Mouse (Mus musculus) fat pad, adult 2 months (tissue): ENCODE results near the gene 1700020L24Rik.

Experiments
- DNase-seq: peaks from one replicate; pipeline ENCODE4 v3.0.0-alpha.2; 2011; ENCODE audit warnings: low read depth, low spot score; ENCODE audit errors: extremely low read depth

1700020L24Rik gene

GRCm38 (mm10) chr11:83437377-83437776, at the start of gene 1700020L24Rik:
Gene 1700020L24Rik (plus strand): TSS chr11:83437677.
- DNase-seq = no peak

GRCm38 (mm10) chr11:83393062-83393461, 44.4 kb upstream of the 1700020L24Rik start:
- DNase-seq = no peak

- DNase-seq = no peak
Observed at GRCm38 (mm10) chr11:83394802-83395439, 42.6 kb upstream of the 1700020L24Rik start.

- no peak for DNase-seq
Observed at GRCm38 (mm10) chr11:83397626-83398025, 39.9 kb upstream of the 1700020L24Rik start.

- no peak for DNase-seq
Observed at GRCm38 (mm10) chr11:83398724-83399123, 38.8 kb upstream of the 1700020L24Rik start.

- no peak for DNase-seq
Observed at GRCm38 (mm10) chr11:83403787-83404186, 33.7 kb upstream of the 1700020L24Rik start.

- DNase-seq = no peak
Observed at GRCm38 (mm10) chr11:83406391-83406790, 31.1 kb upstream of the 1700020L24Rik start.

GRCm38 (mm10) chr11:83408242-83408641, 29.2 kb upstream of the 1700020L24Rik start:
- DNase-seq = no peak

- DNase-seq = no peak
Observed at GRCm38 (mm10) chr11:83409087-83409754, 28.3 kb upstream of the 1700020L24Rik start, which contains the start of gene Rasl10b. Gene Rasl10b (plus strand): TSS chr11:83409137.

- DNase-seq = no peak
Observed at GRCm38 (mm10) chr11:83409792-83410291, 27.6 kb upstream of the 1700020L24Rik start.

GRCm38 (mm10) chr11:83410510-83410909, 27.0 kb upstream of the 1700020L24Rik start:
- no peak for DNase-seq

GRCm38 (mm10) chr11:83417080-83417479, 20.4 kb upstream of the 1700020L24Rik start:
- no peak for DNase-seq

GRCm38 (mm10) chr11:83417708-83418107, 19.8 kb upstream of the 1700020L24Rik start:
- DNase-seq = no peak

- DNase-seq = no peak
Observed at GRCm38 (mm10) chr11:83418566-83418965, 18.9 kb upstream of the 1700020L24Rik start.

GRCm38 (mm10) chr11:83420338-83420737, 17.1 kb upstream of the 1700020L24Rik start:
- no peak for DNase-seq

GRCm38 (mm10) chr11:83421305-83421704, 16.2 kb upstream of the 1700020L24Rik start:
- no peak for DNase-seq

- DNase-seq = no peak
Observed at GRCm38 (mm10) chr11:83424681-83425080, 12.8 kb upstream of the 1700020L24Rik start.

- no peak for DNase-seq
Observed at GRCm38 (mm10) chr11:83426964-83427363, 10.5 kb upstream of the 1700020L24Rik start.

GRCm38 (mm10) chr11:83429355-83429754, 8.1 kb upstream of the 1700020L24Rik start, which contains the start of gene Gas2l2:
Gene Gas2l2 (minus strand): TSS chr11:83429455.
- no peak for DNase-seq

- no peak for DNase-seq
Observed at GRCm38 (mm10) chr11:83432533-83432932, 4.9 kb upstream of the 1700020L24Rik start.

- DNase-seq = no peak
Observed at GRCm38 (mm10) chr11:83439426-83440060, 2.1 kb downstream of the 1700020L24Rik start.
